Mouse (Mus musculus) MEL (cell line): Measurements from ENCODE around the gene Usp28. TPM values are rescaled to one million over a fixed set of nuclear protein-coding genes. Genes with fewer than 3 reads are reported as not detected.

Experiments
- DNase-seq: peaks from one replicate; pipeline ENCODE4 v3.0.0; 2011; ENCODE audit warnings: low read depth, low spot score
- H3K27ac ChIP-seq: 2 replicates; pipeline ENCODE4 v1.5.1; 2012; ENCODE audit warnings: low read depth, mild to moderate bottlenecking, control low read depth, low read length, moderate library complexity; ENCODE audit not compliant: control insufficient read depth
- H3K27me3 ChIP-seq, 2 experiments: fragments of 150-350 bp in 1 of 2; sonication (generic) in 1 of 2; 2 replicates each; pipeline ENCODE4 v1.6.1; 2012; ENCODE audit warnings: low read length in 2 of 2, mild to moderate bottlenecking in 2 of 2, improper control_type of control experiment in 1 of 2, moderate library complexity in 1 of 2; ENCODE audit not compliant: insufficient read depth in 2 of 2, control insufficient read depth in 1 of 2
- H3K36me3 ChIP-seq, 2 experiments: 2 replicates each; pipeline ENCODE4 v1.6.1; 2012 to 2014; ENCODE audit warnings: low read length in 2 of 2, improper control_type of control experiment in 1 of 2, inconsistent platforms in 1 of 2, mild to moderate bottlenecking in 1 of 2; ENCODE audit not compliant: insufficient read depth in 2 of 2, control insufficient read depth in 1 of 2
- H3K4me1 ChIP-seq, 2 experiments: fragments of 150-350 bp in 1 of 2; sonication (generic) in 1 of 2; 2 replicates each; pipeline ENCODE4 v1.6.1; 2012; ENCODE audit warnings: low read length in 2 of 2, improper control_type of control experiment in 1 of 2, mild to moderate bottlenecking in 1 of 2; ENCODE audit not compliant: insufficient read depth in 2 of 2, control insufficient read depth in 1 of 2
- H3K4me3 ChIP-seq, 2 experiments: fragments of 150-350 bp in 1 of 2; sonication (generic) in 1 of 2; 2 replicates each; pipeline ENCODE4 v1.5.1; 2012; ENCODE audit warnings: low read depth in 2 of 2, low read length in 2 of 2, mild to moderate bottlenecking in 2 of 2, moderate library complexity in 2 of 2, control low read depth in 1 of 2, improper control_type of control experiment in 1 of 2; ENCODE audit not compliant: control insufficient read depth in 1 of 2, insufficient read depth in 1 of 2
- H3K79me2 ChIP-seq: 2 replicates; pipeline ENCODE4 v1.6.1; 2012; ENCODE audit warnings: mild to moderate bottlenecking, low read length, moderate library complexity; ENCODE audit not compliant: control insufficient read depth, poor library complexity, insufficient read depth
- H3K9ac ChIP-seq: 2 replicates; pipeline ENCODE4 v1.6.1; 2012; ENCODE audit warnings: low read depth, mild to moderate bottlenecking, control low read depth, low read length, moderate library complexity; ENCODE audit not compliant: control insufficient read depth, poor library complexity, severe bottlenecking
- H3K9me3 ChIP-seq: fragments of 150-350 bp; sonication (generic); replicated peaks from 2 replicates; pipeline ENCODE4 v1.6.1; 2012; ENCODE audit warnings: mild to moderate bottlenecking, low read length, improper control_type of control experiment, moderate library complexity; ENCODE audit not compliant: insufficient read depth
- CHD2 ChIP-seq: IDR thresholded peaks from 2 replicates; pipeline ENCODE4 v1.6.1; 2011; ENCODE audit warnings: low read length, improper control_type of control experiment
- CTCF ChIP-seq, 3 experiments: IDR thresholded peaks in 2 of 3; conservative IDR thresholded peaks in 1 of 3; 2 replicates each; pipeline ENCODE4 v1.5.1; 2011 to 2012; ENCODE audit warnings: low read length in 3 of 3, low read depth in 2 of 3, mild to moderate bottlenecking in 2 of 3, improper control_type of control experiment in 1 of 3, inconsistent platforms in 1 of 3, mixed read lengths in 1 of 3, moderate library complexity in 1 of 3; ENCODE audit not compliant: control insufficient read depth in 1 of 3, insufficient read depth in 1 of 3, poor library complexity in 1 of 3, severe bottlenecking in 1 of 3
- ETS1 ChIP-seq: IDR thresholded peaks from 2 replicates; pipeline ENCODE4 v1.6.1; 2012; ENCODE audit warnings: low read depth, mild to moderate bottlenecking, inconsistent platforms, low read length, improper control_type of control experiment, moderate library complexity
- GABPA ChIP-seq: IDR thresholded peaks from 2 replicates; pipeline ENCODE4 v1.6.1; 2012; ENCODE audit warnings: low read depth, mild to moderate bottlenecking, inconsistent platforms, low read length, improper control_type of control experiment, moderate library complexity
- GATA1 ChIP-seq: IDR thresholded peaks from 2 replicates; pipeline ENCODE4 v1.6.1; 2011; ENCODE audit warnings: low read depth, low read length, improper control_type of control experiment
- HCFC1 ChIP-seq: IDR thresholded peaks from 2 replicates; pipeline ENCODE4 v1.6.1; 2012; ENCODE audit warnings: low read depth, mild to moderate bottlenecking, inconsistent platforms, low read length, improper control_type of control experiment, moderate library complexity
- JUND ChIP-seq: IDR thresholded peaks from 2 replicates; pipeline ENCODE4 v1.6.1; 2011; ENCODE audit warnings: low read depth, mild to moderate bottlenecking, improper control_type of control experiment, low read length
- KAT2A ChIP-seq: conservative IDR thresholded peaks from 2 replicates; pipeline ENCODE4 v1.6.1; 2012; ENCODE audit warnings: low read depth, low read length, improper control_type of control experiment, inconsistent platforms
- MAX ChIP-seq: IDR thresholded peaks from 2 replicates; pipeline ENCODE4 v1.6.1; 2011; ENCODE audit warnings: low read length, improper control_type of control experiment
- MAZ ChIP-seq: IDR thresholded peaks from 2 replicates; pipeline ENCODE4 v1.6.1; 2012; ENCODE audit warnings: low read depth, mild to moderate bottlenecking, inconsistent platforms, low read length, improper control_type of control experiment
- MEF2A ChIP-seq: IDR thresholded peaks from 2 replicates; pipeline ENCODE4 v1.6.1; 2014; ENCODE audit warnings: low read depth, mild to moderate bottlenecking, inconsistent platforms, low read length, improper control_type of control experiment; ENCODE audit not compliant: poor library complexity, insufficient replicate concordance, severe bottlenecking; ENCODE audit errors: extremely low read depth
- POLR2A ChIP-seq, 2 experiments: IDR thresholded peaks; 2 replicates each; pipeline ENCODE4 v1.6.1; 2011 to 2012; ENCODE audit warnings: low read length in 2 of 2, mild to moderate bottlenecking in 2 of 2, control low read depth in 1 of 2, improper control_type of control experiment in 1 of 2, low read depth in 1 of 2, moderate library complexity in 1 of 2; ENCODE audit not compliant: control insufficient read depth in 1 of 2, insufficient read depth in 1 of 2, poor library complexity in 1 of 2
- POLR2AphosphoS5 ChIP-seq: IDR thresholded peaks from 2 replicates; pipeline ENCODE4 v1.6.1; 2012; ENCODE audit warnings: low read depth, borderline replicate concordance, mild to moderate bottlenecking, inconsistent platforms, low read length, moderate library complexity, mixed read lengths
- RAD21 ChIP-seq: IDR thresholded peaks from 2 replicates; pipeline ENCODE4 v1.6.1; 2011; ENCODE audit warnings: mild to moderate bottlenecking, low read depth, low read length, improper control_type of control experiment
- RCOR1 ChIP-seq: IDR thresholded peaks from 2 replicates; pipeline ENCODE4 v1.6.1; 2012; ENCODE audit warnings: low read depth, mild to moderate bottlenecking, inconsistent platforms, low read length, improper control_type of control experiment
- SIN3A ChIP-seq: IDR thresholded peaks from 2 replicates; pipeline ENCODE4 v1.6.1; 2012; ENCODE audit warnings: low read length, improper control_type of control experiment, inconsistent platforms
- SMC3 ChIP-seq: IDR thresholded peaks from 2 replicates; pipeline ENCODE4 v1.6.1; 2011; ENCODE audit warnings: low read depth, low read length, improper control_type of control experiment
- TCF12 ChIP-seq: IDR thresholded peaks from 2 replicates; pipeline ENCODE4 v1.6.1; 2014; ENCODE audit warnings: low read depth, mild to moderate bottlenecking, inconsistent platforms, low read length, improper control_type of control experiment, moderate library complexity
- USF1 ChIP-seq: IDR thresholded peaks from 2 replicates; pipeline ENCODE4 v1.6.1; 2014; ENCODE audit warnings: low read depth, mild to moderate bottlenecking, inconsistent platforms, low read length, improper control_type of control experiment, moderate library complexity
- ZC3H11A ChIP-seq: IDR thresholded peaks from 2 replicates; pipeline ENCODE4 v1.6.1; 2012; ENCODE audit warnings: low read depth, mild to moderate bottlenecking, inconsistent platforms, low read length, improper control_type of control experiment
- polyA plus RNA-seq, 2 experiments: library from polyadenylated mRNA; stranded (reverse) in 1 of 2; unstranded in 1 of 2; fragments of >175 nt in 1 of 2; fragments of >200 nt in 1 of 2; gene quantifications; 2 replicates each; pipeline versions ENCODE4 v1.2.1 to v1.2.4; 2012; ENCODE audit warnings: low replicate concordance in 2 of 2, low read depth in 1 of 2; ENCODE audit not compliant: insufficient read length in 2 of 2, insufficient read depth in 1 of 2, missing spikeins in 1 of 2
- total RNA-seq: library from RNA; depleted of rRNA; stranded (reverse); fragments of 300-350 nt; gene quantifications from 2 replicates; pipeline ENCODE4 v1.2.3, GENCODE M21; 2012

The Usp28 gene
- total and polyA plus RNA-seq, 3 experiments: 5.2 to 14.2 TPM; not detected in 1

DNA sequence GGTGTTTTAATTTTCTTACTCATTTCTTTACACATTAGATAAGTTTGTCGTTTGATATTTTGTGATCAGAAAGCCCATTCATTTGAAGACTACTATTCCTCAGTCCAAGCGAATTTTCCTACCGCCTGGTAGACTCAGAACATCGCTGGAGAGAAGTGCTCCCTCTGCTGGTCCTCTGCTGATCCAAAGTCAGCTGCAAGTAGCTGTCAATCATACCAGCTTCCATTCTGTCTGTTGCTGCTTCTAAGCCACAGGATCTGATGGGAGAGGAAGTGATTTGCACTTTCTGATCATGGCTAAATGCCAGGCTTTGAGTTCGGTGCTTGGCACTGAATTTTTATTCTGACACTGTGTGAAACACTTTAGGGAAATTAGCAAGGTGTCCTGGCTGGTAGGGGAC is 66.2 kb downstream of the Usp28 start:
- H3K27me3 ChIP-seq: no peaks in the 10 kb centered on the region
- H3K36me3 ChIP-seq: peaks cover 0 to 5% of the 10 kb centered on the region in 2 experiments; a peak in 2 of 4 replicates
- H3K79me2 ChIP-seq: peaks cover 8% of the 10 kb centered on the region
- H3K4me3 ChIP-seq: no peak overlapping the region
- no peak overlapping the region for H3K9ac ChIP-seq
- TF ChIP-seq SMC3 (peak; percentile 76), RCOR1 (peak; percentile 89), RAD21 (peak; percentile 41), TCF12 (no peak), KAT2A (no peak), POLR2A (IDR thresholded peaks at IDR 0.05; ENCODE audit: control insufficient read depth in 1 of 2, insufficient read depth in 1 of 2, low read depth in 1 of 2, low read length in 2 of 2, poor library complexity in 1 of 2) (no peak), MAX (no peak), HCFC1 (peak; percentile 40; the same call in 1 of the 2 replicates), MEF2A (no peak), ETS1 (peak; percentile 51; the same call in 1 of the 2 replicates), JUND (no peak), GATA1 (0 out of 2 replicates have a peak, but pooled peaks have one; percentile 29), CTCF (IDR thresholded peaks at IDR 0.05 in 2 of 3, conservative IDR thresholded peaks at IDR 0.05 in 1 of 3; ENCODE audit: control insufficient read depth in 1 of 3, insufficient read depth in 1 of 3, low read depth in 2 of 3, low read length in 3 of 3, poor library complexity in 1 of 3, severe bottlenecking in 1 of 3) (peak; percentile 82 to 91 (median 85)), MAZ (no peak), SIN3A (no peak), CHD2 (no peak), ZC3H11A (no peak), POLR2AphosphoS5 (no peak)
- TF ChIP-seq, all 39 proteins: peak for 7
- Histone ChIP-seq H3K9me3 (no peaks in the 10 kb centered on the region), H3K4me1 (peaks cover 0 to 6% of the 10 kb centered on the region in 2 experiments; a peak in 3 of 4 replicates), H3K27ac (no peak overlapping the region)
- DNase-seq: peak; percentile 87

DNA sequence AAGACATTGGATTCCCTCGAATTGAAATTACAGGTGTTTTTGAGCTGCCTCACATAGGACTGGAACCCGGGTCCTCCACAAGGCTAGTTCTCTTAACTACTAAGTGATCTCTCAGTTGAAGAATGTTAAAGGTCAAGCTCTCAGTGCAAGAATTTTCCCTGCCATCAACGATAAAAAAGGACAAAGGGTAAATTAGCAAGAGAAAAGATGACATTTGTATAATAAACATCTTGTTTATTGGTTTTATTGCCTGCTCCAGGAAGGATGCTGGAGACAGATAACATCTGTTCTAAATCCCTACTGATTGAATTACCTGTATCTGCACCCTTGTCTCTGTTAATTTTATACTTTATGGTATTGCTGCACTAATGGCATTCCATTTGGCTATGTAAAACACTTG is 68.9 kb downstream of the Usp28 start:
- H3K36me3 ChIP-seq: peaks cover 0 to 14% of the 10 kb centered on the region in 2 experiments; a peak in 2 of 4 replicates
- no peak overlapping the region for H3K9ac ChIP-seq
- TF ChIP-seq SMC3 (no peak), USF1 (no peak), MAX (no peak), POLR2AphosphoS5 (no peak), GABPA (no peak)
- no peaks in the 10 kb centered on the region for H3K9me3 ChIP-seq
- H3K4me1 ChIP-seq: peaks cover 0 to 16% of the 10 kb centered on the region in 2 experiments; a peak in 3 of 4 replicates
- DNase-seq: no peak
- no peak overlapping the region for H3K27ac ChIP-seq
- H3K4me3 ChIP-seq: no peak overlapping the region
- no peaks in the 10 kb centered on the region for H3K27me3 ChIP-seq
- H3K79me2 ChIP-seq: peaks cover 14% of the 10 kb centered on the region
